Mouse (Mus musculus) kidney, embryonic 14.5 days (tissue): ENCODE results near the gene Cdc14b. TPM values are rescaled to one million over a fixed set of nuclear protein-coding genes. Genes with fewer than 3 reads are reported as not detected.
"Not testable (repeated sequence)": the region's sequence is repeated elsewhere in the genome, so short reads cannot be mapped to it uniquely, and the experiment has no call there.

ENCODE experiments used
- ATAC-seq: fragments of 200-750 bp; cut with Nextera tagmentation; 2 replicates; pipeline ENCODE4 v1.8.0; 2017; ENCODE audit warnings: moderate number of reproducible peaks, mild to moderate bottlenecking, moderate TSS enrichment, moderate library complexity; ENCODE audit not compliant: low FRiP score, low TSS enrichment
- H3K27ac ChIP-seq: fragments of 300-500 bp; sonication (generic); 2 replicates; pipeline ENCODE4 v1.5.1; 2014; ENCODE audit warnings: low read depth, mild to moderate bottlenecking, low read length, moderate library complexity, mixed read lengths
- H3K27me3 ChIP-seq: fragments of 300-500 bp; sonication (generic); 2 replicates; pipeline ENCODE4 v1.6.1; 2014; ENCODE audit warnings: mild to moderate bottlenecking, low read length; ENCODE audit not compliant: control insufficient read depth, insufficient read depth
- H3K36me3 ChIP-seq: fragments of 300-500 bp; sonication (generic); 2 replicates; pipeline ENCODE4 v1.6.1; 2014; ENCODE audit warnings: low read length, mixed read lengths; ENCODE audit not compliant: control insufficient read depth, insufficient read depth
- H3K4me1 ChIP-seq: fragments of 300-500 bp; sonication (generic); 2 replicates; pipeline ENCODE4 v1.6.1; 2014; ENCODE audit warnings: low read length, mixed read lengths; ENCODE audit not compliant: control insufficient read depth, insufficient read depth
- H3K4me2 ChIP-seq: fragments of 300-500 bp; sonication (generic); replicated peaks from 2 replicates; pipeline ENCODE4 v1.6.1; 2014; ENCODE audit warnings: low read depth, mild to moderate bottlenecking, low read length
- H3K4me3 ChIP-seq: fragments of 300-500 bp; sonication (generic); 2 replicates; pipeline ENCODE4 v1.5.1; 2014; ENCODE audit warnings: mild to moderate bottlenecking, low read length
- H3K9ac ChIP-seq: fragments of 300-500 bp; sonication (generic); 2 replicates; pipeline ENCODE4 v1.6.1; 2014; ENCODE audit warnings: low read depth, mild to moderate bottlenecking, low read length, moderate library complexity
- H3K9me3 ChIP-seq: fragments of 300-500 bp; sonication (generic); 2 replicates; pipeline ENCODE4 v1.6.1; 2016; ENCODE audit warnings: low read length; ENCODE audit not compliant: control insufficient read depth
- WGBS: fragments of 180-500 bp; shearing (Covaris S2); extraction: QIAGEN DNeasy Blood & Tissue Kit; methylation state at CpG from one replicate; pipeline ENCODE4 v1.1.7; 2014; 5-methylcytosine and 5-hydroxymethylcytosine counted together
- polyA plus RNA-seq: library from polyadenylated mRNA; unstranded; fragments of >200 nt; fragmentation: Nextera tagmentation; extraction: Ambion mirVana; gene quantifications from 2 replicates; pipeline ENCODE4 v1.2.1, GENCODE M21; 2014

Gene Cdc14b
- polyA plus RNA-seq, 1 experiment from 2014 or later = 24.8 TPM

- H3K36me3 ChIP-seq = no peaks in the 10 kb centered on the region
- H3K27me3 ChIP-seq = no peaks in the 10 kb centered on the region
- WGBS = 82% methylated on average over 7 of the region's 7 CpGs
- no peak overlapping the region for H3K4me2 ChIP-seq
- H3K4me1 ChIP-seq = no peaks in the 10 kb centered on the region
- no peaks in the 10 kb centered on the region for H3K9me3 ChIP-seq
- no peak overlapping the region for H3K9ac ChIP-seq
- no peak overlapping the region for H3K4me3 ChIP-seq
- no peak overlapping the region for H3K27ac ChIP-seq
- ATAC-seq = no peak
Measured at GRCm38 (mm10) chr13:64259903-64260302, 15.2 kb downstream of the Cdc14b start.

DNA sequence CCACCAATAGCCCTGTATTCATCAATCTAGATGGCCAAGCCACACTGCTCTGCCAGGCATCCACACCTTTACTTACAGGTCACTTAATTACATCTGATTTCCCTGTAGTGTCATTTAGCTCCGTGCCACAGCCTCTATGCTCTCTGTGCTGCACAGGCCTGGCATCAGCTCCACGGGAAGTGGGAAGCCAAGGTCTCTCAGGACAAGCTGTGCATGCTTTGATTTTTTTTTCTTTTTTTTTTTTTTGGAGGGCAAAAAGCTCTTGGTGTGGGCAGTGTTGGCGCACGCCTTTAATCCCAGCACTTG, 16.6 kb downstream of the Cdc14b start:
- Histone ChIP-seq H3K4me3 (no peak overlapping the region), H3K9me3 (no peaks in the 10 kb centered on the region), H3K9ac (no peak overlapping the region), H3K4me2 (no peak overlapping the region), H3K36me3 (no peaks in the 10 kb centered on the region), H3K4me1 (no peaks in the 10 kb centered on the region), H3K27ac (no peak overlapping the region), H3K27me3 (no peaks in the 10 kb centered on the region)
- ATAC-seq = no peak
- 80% methylated on average over 4 of the region's 4 CpGs for WGBS

DNA sequence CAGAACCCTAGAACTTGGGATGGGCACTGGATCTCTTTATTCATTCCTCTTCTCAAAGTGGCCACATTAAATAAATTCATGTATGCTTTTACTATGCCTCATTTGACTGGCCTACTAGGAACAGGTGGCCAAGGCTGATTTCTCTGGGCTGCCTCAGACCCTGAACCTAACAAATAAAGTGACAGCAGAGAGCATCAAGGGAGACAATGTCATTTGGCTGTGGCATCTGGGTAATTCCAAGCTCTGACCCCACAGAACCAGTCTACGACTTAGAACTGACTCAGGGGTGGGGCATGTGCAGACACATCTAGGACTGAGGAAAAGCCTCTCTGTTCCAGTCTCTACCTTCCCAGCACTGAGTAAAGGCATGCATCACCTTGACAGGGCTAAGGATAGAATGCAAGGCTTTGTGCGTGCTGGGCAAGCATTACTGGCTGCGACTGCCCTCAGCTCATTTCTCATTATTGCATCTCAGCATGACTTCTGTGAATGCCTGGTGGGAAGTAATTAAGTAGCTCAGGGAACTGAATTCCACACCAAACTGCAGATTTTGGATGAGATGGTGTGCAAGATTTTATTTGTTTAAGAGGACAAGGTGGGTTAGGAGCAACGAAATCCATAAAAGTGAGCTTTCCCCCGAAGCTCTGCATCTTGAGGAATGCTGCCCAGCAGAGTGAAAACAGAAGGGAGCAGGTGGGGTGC, 17.1 kb downstream of the Cdc14b start:
- no peak for ATAC-seq
- Histone ChIP-seq H3K36me3 (no peaks in the 10 kb centered on the region), H3K4me2 (no peak overlapping the region), H3K4me3 (no peak overlapping the region), H3K9me3 (no peaks in the 10 kb centered on the region), H3K27me3 (no peaks in the 10 kb centered on the region), H3K4me1 (no peaks in the 10 kb centered on the region), H3K9ac (no peak overlapping the region), H3K27ac (no peak overlapping the region)
- WGBS = 41% methylated on average over 5 of the region's 5 CpGs

DNA sequence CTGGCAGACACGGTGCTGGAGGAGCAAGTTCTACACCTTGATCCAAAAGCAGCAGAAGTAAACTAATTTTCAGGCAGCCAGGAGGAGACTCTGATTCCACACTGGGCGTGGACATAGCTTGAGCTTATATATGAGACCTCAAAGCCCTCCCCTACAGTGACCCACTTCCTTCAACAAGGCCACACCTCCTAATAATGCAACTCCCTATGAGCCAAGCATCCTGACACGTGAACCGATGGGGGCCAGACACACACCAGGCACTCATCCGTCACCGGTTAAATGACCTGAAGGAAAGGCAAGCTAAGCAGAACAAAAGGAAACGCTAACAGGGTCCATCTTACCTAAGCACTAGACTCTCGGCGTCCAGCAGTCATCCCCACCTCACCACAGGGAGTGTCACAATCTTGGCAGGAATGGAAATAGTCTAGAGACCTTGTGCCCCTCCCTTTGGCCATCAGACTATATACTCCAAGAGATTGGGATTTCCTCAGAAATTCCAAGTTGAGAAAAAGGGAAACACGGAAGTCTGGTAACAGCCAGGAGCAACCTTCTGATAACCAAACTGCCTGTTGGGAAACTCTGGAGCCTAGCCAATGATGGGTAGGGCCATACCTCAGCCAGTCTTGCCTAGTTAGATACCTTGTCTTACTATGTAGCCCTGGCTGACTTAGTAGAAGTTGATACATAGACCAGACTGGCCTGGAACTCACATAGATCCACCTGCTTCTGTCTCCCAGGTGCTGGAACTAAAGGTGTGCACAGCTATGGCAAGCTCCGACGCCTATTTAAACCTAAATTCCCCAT, 17.9 kb downstream of the Cdc14b start:
- ATAC-seq = peak; percentile 73; the same call in 1 of the 2 replicates
- H3K4me2 ChIP-seq = no peak overlapping the region
- H3K9me3 ChIP-seq = no peaks in the 10 kb centered on the region
- no peak overlapping the region for H3K4me3 ChIP-seq
- H3K36me3 ChIP-seq = no peaks in the 10 kb centered on the region
- no peak overlapping the region for H3K9ac ChIP-seq
- H3K4me1 ChIP-seq = no peaks in the 10 kb centered on the region
- H3K27me3 ChIP-seq = no peaks in the 10 kb centered on the region
- WGBS = 60% methylated on average over 12 of the region's 12 CpGs
- H3K27ac ChIP-seq = no peak overlapping the region

- H3K27me3 ChIP-seq, H3K9me3 ChIP-seq, H3K4me1 ChIP-seq, H3K27ac ChIP-seq, ATAC-seq, H3K36me3 ChIP-seq, H3K9ac ChIP-seq, H3K4me2 ChIP-seq, H3K4me3 ChIP-seq: not testable (repeated sequence)
- 80% methylated on average over 10 of the region's 11 CpGs for whole genome bisulfite sequencing
Measured at GRCm38 (mm10) chr13:64254185-64254584, 20.9 kb downstream of the Cdc14b start.

- H3K4me2 ChIP-seq = no peak overlapping the region
- no peak for ATAC-seq
- H3K9me3 ChIP-seq = no peaks in the 10 kb centered on the region
- no peaks in the 10 kb centered on the region; the same call in 1 of the 2 replicates for H3K4me1 ChIP-seq
- no peak overlapping the region for H3K4me3 ChIP-seq
- H3K9ac ChIP-seq = no peak overlapping the region
- no peaks in the 10 kb centered on the region for H3K36me3 ChIP-seq
- no peak overlapping the region for H3K27ac ChIP-seq
- H3K27me3 ChIP-seq = no peaks in the 10 kb centered on the region
Measured at GRCm38 (mm10) chr13:64253697-64254096, 21.4 kb downstream of the Cdc14b start.

DNA sequence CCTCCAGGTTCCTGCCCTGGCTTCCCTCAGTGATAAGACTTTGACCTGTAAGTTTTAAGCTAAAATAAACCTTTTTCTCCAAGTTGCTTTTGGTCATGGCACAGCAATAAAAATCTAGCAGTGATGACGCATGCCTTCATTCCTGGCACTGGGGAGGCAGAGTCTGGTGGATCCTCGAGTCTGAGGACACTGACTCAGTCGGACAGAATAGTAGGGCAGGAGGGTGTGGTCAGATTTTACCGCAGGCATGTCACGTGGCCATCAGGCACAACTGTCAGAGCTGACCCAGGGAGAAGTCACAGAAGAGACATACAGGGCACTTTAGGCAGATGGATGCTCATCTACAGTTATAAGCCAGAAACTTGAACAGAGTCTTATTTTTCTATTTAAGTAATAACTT, 22.9 kb downstream of the Cdc14b start:
- no peak overlapping the region for H3K27ac ChIP-seq
- WGBS = 67% methylated on average over 5 of the region's 5 CpGs
- H3K4me2 ChIP-seq = no peak overlapping the region
- H3K4me1 ChIP-seq = no peaks in the 10 kb centered on the region; the same call in 1 of the 2 replicates
- ATAC-seq = no peak
- H3K4me3 ChIP-seq = no peak overlapping the region
- H3K27me3 ChIP-seq = no peaks in the 10 kb centered on the region
- H3K9me3 ChIP-seq = no peaks in the 10 kb centered on the region
- H3K36me3 ChIP-seq = no peaks in the 10 kb centered on the region
- H3K9ac ChIP-seq = no peak overlapping the region

DNA sequence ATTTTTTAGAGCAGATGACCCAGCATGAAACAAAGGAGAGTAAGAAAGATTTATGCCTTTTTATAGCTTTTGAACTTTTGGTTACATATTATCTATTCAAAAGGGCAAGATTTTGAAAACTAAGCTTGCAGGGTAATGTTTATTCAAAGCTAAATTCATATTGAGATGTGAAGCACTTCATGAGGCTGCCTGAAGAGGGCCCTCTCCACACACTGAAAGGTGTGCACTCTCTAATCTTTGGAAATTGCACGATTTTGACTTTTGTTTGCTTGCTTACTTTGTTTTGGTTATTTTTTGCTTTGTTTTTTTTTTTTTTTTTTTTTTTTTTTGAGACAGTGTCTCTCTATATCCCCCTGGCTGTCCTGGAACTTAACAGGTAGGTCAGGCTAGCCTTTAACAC, 24.7 kb downstream of the Cdc14b start:
- H3K36me3 ChIP-seq = no peaks in the 10 kb centered on the region
- no peak overlapping the region for H3K27ac ChIP-seq
- H3K4me1 ChIP-seq = no peaks in the 10 kb centered on the region; the same call in 1 of the 2 replicates
- 47% methylated on average over 1 of the region's 1 CpGs for WGBS
- no peak for ATAC-seq
- H3K4me3 ChIP-seq = no peak overlapping the region
- H3K27me3 ChIP-seq = no peaks in the 10 kb centered on the region
- H3K4me2 ChIP-seq = no peak overlapping the region
- H3K9me3 ChIP-seq = no peaks in the 10 kb centered on the region
- H3K9ac ChIP-seq = no peak overlapping the region

DNA sequence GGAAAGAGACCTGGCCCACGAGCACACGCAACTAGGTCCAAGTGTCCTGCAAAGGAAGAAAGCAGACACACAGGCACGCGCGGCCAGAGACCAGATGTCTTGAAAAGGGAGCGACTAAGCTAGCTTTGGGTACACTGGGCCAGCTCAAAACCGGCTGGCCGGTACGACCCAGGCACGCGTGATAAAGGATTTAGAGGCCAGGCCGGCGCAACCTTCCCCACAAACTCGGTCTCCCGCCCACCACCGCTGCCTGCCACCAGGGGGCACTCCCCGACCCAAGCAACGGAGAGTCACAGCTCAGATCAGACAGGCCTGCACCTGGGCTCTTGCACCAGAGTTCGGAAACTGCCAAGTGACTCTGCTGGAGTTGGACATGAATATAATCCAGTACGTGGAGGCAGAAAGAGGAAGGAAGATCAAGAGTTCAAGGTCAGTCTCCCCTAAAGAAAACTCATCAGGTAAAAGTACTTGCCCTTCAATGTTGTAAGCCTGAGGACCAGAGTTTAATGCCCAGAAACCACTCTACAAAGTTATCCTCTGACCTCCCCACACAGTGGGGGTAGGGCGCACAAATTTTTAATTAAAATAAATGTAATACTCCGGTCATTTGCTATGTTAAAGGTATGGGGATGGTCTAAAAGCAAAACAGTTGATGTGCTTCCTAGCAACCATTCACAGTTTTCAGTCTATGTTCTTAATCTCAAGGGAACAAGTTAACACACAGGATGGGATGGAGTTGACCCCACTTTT, 26.1 kb downstream of the Cdc14b start:
- Histone ChIP-seq H3K4me1 (no peaks in the 10 kb centered on the region; the same call in 1 of the 2 replicates), H3K36me3 (no peaks in the 10 kb centered on the region), H3K9me3 (no peaks in the 10 kb centered on the region), H3K4me2 (peak overlapping the region; percentile 71), H3K4me3 (peak overlapping the region; percentile 45), H3K27me3 (no peaks in the 10 kb centered on the region), H3K27ac (no peak overlapping the region), H3K9ac (peak overlapping the region; percentile 55)
- ATAC-seq = peak; percentile 87
- 10% methylated on average over 22 of the region's 22 CpGs for WGBS
